Mouse (Mus musculus): Measurements from ENCODE around the gene Olfr65. TPM values are rescaled to one million over a fixed set of nuclear protein-coding genes. Genes with fewer than 3 reads are reported as not detected.

The Olfr65 gene
- 0.05 TPM in 1 of 2 replicates, not detected in the other for polyA plus RNA-seq (2015; fragmentation: Nextera tagmentation; extraction: Ambion mirVana)

DNA sequence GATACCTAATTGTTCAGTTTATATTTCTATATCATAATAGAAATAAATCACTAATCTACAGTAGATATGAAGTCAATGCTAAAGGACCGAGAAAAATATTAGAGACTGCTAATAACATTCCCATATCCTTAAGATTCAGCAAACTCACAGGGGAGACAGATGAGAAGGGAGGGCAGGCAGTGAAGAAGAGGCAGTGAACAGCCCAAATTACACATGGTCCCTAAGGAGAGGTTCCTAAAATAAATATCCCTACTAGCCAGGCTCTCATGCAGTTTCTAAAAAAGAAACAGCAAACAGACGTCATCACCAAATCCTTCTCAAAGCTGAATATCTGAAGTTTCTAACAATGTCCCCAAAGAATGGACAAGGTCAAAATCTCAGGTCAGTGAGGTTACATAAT, at the start of gene Olfr65:
TSS of gene Olfr65 (plus strand) at position 301 of the 400 bp plus-strand sequence.
- H3K4me1 ChIP-seq (ENCODE audit: insufficient read depth, low read depth, low read length) = no peaks in the 10 kb centered on the region
- TF ChIP-seq EP300 (IDR thresholded peaks at IDR 0.05) = no peak
- no peak for TF ChIP-seq CTCF (IDR thresholded peaks at IDR 0.05)
- H3K4me2 ChIP-seq (replicated peaks; ENCODE audit: low read depth, low read length) = no peak within 1 kb of the TSS
- H3K27me3 ChIP-seq (replicated peaks; ENCODE audit: insufficient read depth, low read length) = no peaks in the 10 kb centered on the region
- 59% methylated on average over 2 of the region's 2 CpGs for WGBS
- no peaks in the 10 kb centered on the region for H3K9me3 ChIP-seq (ENCODE audit: low read length)
- H3K9ac ChIP-seq (replicated peaks; ENCODE audit: low read depth) = no peak within 1 kb of the TSS
- ATAC-seq (no peak), DNase-seq (ENCODE audit: low spot score) (no peak)
- H3K36me3 ChIP-seq (ENCODE audit: insufficient read depth, low read length) = no peaks in the 10 kb centered on the region
- H3K27ac ChIP-seq (ENCODE audit: low read length) = no peak within 1 kb of the TSS
- no peak within 1 kb of the TSS for H3K4me3 ChIP-seq (ENCODE audit: low read depth, low read length)

GRCm38 (mm10) chr7:103854669-103855068, 48.6 kb upstream of the Olfr65 start:
- no peak for ATAC-seq
- no peak overlapping the region for H3K4me2 ChIP-seq (replicated peaks; ENCODE audit: low read depth, low read length)
- H3K27ac ChIP-seq (ENCODE audit: low read length) = no peak overlapping the region

GRCm38 (mm10) chr7:103859076-103859475, 44.2 kb upstream of the Olfr65 start:
- DNase-seq (ENCODE audit: low spot score) (no peak), ATAC-seq (0 out of 2 replicates have a peak, but pooled peaks have one; percentile 43)
- Histone ChIP-seq H3K4me1 (ENCODE audit: insufficient read depth, low read depth, low read length) (no peaks in the 10 kb centered on the region), H3K4me2 (replicated peaks; ENCODE audit: low read depth, low read length) (no peak overlapping the region), H3K4me3 (ENCODE audit: low read depth, low read length) (no peak overlapping the region), H3K9me3 (ENCODE audit: low read length) (no peaks in the 10 kb centered on the region), H3K36me3 (ENCODE audit: insufficient read depth, low read length) (no peaks in the 10 kb centered on the region), H3K27me3 (replicated peaks; ENCODE audit: insufficient read depth, low read length) (no peaks in the 10 kb centered on the region), H3K27ac (ENCODE audit: low read length) (no peak overlapping the region), H3K9ac (replicated peaks; ENCODE audit: low read depth) (no peak overlapping the region)
- TF ChIP-seq CTCF (IDR thresholded peaks at IDR 0.05) (no peak), EP300 (IDR thresholded peaks at IDR 0.05) (no peak)
- 33% methylated on average over 2 of the region's 2 CpGs for WGBS

More at GRCm38 (mm10) chr7:103854669-103855068, 48.6 kb upstream of the Olfr65 start:
- Histone ChIP-seq H3K9ac (replicated peaks; ENCODE audit: low read depth) (no peak overlapping the region), H3K4me1 (ENCODE audit: insufficient read depth, low read depth, low read length) (no peaks in the 10 kb centered on the region), H3K27me3 (replicated peaks; ENCODE audit: insufficient read depth, low read length) (no peaks in the 10 kb centered on the region), H3K36me3 (ENCODE audit: insufficient read depth, low read length) (no peaks in the 10 kb centered on the region), H3K4me3 (ENCODE audit: low read depth, low read length) (no peak overlapping the region), H3K9me3 (ENCODE audit: low read length) (no peaks in the 10 kb centered on the region)
- DNase-seq (ENCODE audit: low spot score) = no peak
- TF ChIP-seq EP300 (IDR thresholded peaks at IDR 0.05) (no peak), CTCF (IDR thresholded peaks at IDR 0.05) (no peak)
- WGBS = 42% methylated on average over 1 of the region's 1 CpGs

DNA sequence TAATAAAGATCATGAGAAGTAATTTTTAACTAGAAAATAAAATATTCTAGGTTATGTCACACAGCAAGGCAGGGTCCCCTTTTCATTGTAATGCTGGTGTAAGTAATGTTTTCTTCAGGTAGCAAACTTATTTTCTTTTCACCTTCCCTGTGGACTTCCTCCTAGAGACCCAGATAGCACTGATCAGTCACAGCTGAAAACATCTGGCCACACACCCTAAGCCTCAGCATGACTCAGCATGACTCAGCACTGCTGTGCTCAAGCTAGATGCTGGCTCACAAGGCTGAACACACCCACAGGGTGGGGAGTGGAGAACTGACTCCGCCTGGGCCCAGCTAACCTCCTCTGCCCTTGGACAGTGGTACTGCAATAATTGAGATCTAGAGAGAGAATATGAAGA, 42.4 kb upstream of the Olfr65 start:
- Histone ChIP-seq H3K4me1 (ENCODE audit: insufficient read depth, low read depth, low read length) (no peaks in the 10 kb centered on the region), H3K9me3 (ENCODE audit: low read length) (no peaks in the 10 kb centered on the region), H3K27ac (ENCODE audit: low read length) (no peak overlapping the region), H3K27me3 (replicated peaks; ENCODE audit: insufficient read depth, low read length) (no peaks in the 10 kb centered on the region), H3K4me3 (ENCODE audit: low read depth, low read length) (no peak overlapping the region), H3K9ac (replicated peaks; ENCODE audit: low read depth) (no peak overlapping the region), H3K36me3 (ENCODE audit: insufficient read depth, low read length) (no peaks in the 10 kb centered on the region), H3K4me2 (replicated peaks; ENCODE audit: low read depth, low read length) (no peak overlapping the region)
- WGBS = 34% methylated on average over 1 of the region's 1 CpGs
- DNase-seq (ENCODE audit: low spot score) = peak; percentile 22
- ATAC-seq = peak; percentile 80
- no peak for TF ChIP-seq EP300 (IDR thresholded peaks at IDR 0.05)
- TF ChIP-seq CTCF (IDR thresholded peaks at IDR 0.05) = no peak

DNA sequence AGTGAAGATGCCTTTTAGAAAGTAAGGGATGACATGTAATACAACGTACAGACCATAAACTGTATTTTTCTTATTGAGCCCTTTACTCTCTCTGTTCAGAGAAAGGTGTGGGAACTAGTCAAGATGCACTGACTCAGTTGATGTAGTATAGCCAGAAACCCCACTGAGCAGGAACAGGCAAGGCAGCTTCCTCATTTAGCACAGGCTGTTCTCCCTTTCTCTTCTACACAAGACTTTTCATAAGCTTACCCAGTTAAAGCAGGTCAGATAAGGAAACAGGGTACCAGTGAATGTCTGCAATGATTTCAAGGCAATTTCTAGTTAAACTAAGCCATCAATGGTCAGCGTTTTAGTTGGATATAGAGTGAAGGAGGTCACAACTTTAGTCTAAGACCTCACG, 41.8 kb upstream of the Olfr65 start:
- no peak overlapping the region for H3K4me3 ChIP-seq (ENCODE audit: low read depth, low read length)
- H3K9me3 ChIP-seq (ENCODE audit: low read length) = no peaks in the 10 kb centered on the region
- no peaks in the 10 kb centered on the region for H3K4me1 ChIP-seq (ENCODE audit: insufficient read depth, low read depth, low read length)
- no peak overlapping the region for H3K9ac ChIP-seq (replicated peaks; ENCODE audit: low read depth)
- no peak for DNase-seq (ENCODE audit: low spot score)
- no peak overlapping the region for H3K27ac ChIP-seq (ENCODE audit: low read length)
- no peak for TF ChIP-seq EP300 (IDR thresholded peaks at IDR 0.05)
- TF ChIP-seq CTCF (IDR thresholded peaks at IDR 0.05) = no peak
- H3K4me2 ChIP-seq (replicated peaks; ENCODE audit: low read depth, low read length) = no peak overlapping the region
- H3K36me3 ChIP-seq (ENCODE audit: insufficient read depth, low read length) = no peaks in the 10 kb centered on the region
- H3K27me3 ChIP-seq (replicated peaks; ENCODE audit: insufficient read depth, low read length) = no peaks in the 10 kb centered on the region
- no peak for ATAC-seq
- 65% methylated on average over 3 of the region's 3 CpGs for WGBS

- H3K4me1 ChIP-seq (ENCODE audit: insufficient read depth, low read depth, low read length) = no peaks in the 10 kb centered on the region
- DNase-seq (ENCODE audit: low spot score) (no peak), ATAC-seq (no peak)
- H3K36me3 ChIP-seq (ENCODE audit: insufficient read depth, low read length) = no peaks in the 10 kb centered on the region
- no peaks in the 10 kb centered on the region for H3K27me3 ChIP-seq (replicated peaks; ENCODE audit: insufficient read depth, low read length)
- no peak overlapping the region for H3K27ac ChIP-seq (ENCODE audit: low read length)
- H3K9ac ChIP-seq (replicated peaks; ENCODE audit: low read depth) = no peak overlapping the region
- H3K4me3 ChIP-seq (ENCODE audit: low read depth, low read length) = no peak overlapping the region
- no peak overlapping the region for H3K4me2 ChIP-seq (replicated peaks; ENCODE audit: low read depth, low read length)
- no peaks in the 10 kb centered on the region for H3K9me3 ChIP-seq (ENCODE audit: low read length)
- TF ChIP-seq EP300 (IDR thresholded peaks at IDR 0.05) (no peak), CTCF (IDR thresholded peaks at IDR 0.05) (no peak)
Observed at GRCm38 (mm10) chr7:103865716-103866115, 37.6 kb upstream of the Olfr65 start.

GRCm38 (mm10) chr7:103870667-103871066, 32.6 kb upstream of the Olfr65 start:
- Histone ChIP-seq H3K4me3 (ENCODE audit: low read depth, low read length) (no peak overlapping the region), H3K27ac (ENCODE audit: low read length) (no peak overlapping the region), H3K9me3 (ENCODE audit: low read length) (no peaks in the 10 kb centered on the region), H3K36me3 (ENCODE audit: insufficient read depth, low read length) (no peaks in the 10 kb centered on the region), H3K9ac (replicated peaks; ENCODE audit: low read depth) (no peak overlapping the region), H3K4me1 (ENCODE audit: insufficient read depth, low read depth, low read length) (no peaks in the 10 kb centered on the region), H3K27me3 (replicated peaks; ENCODE audit: insufficient read depth, low read length) (no peaks in the 10 kb centered on the region), H3K4me2 (replicated peaks; ENCODE audit: low read depth, low read length) (no peak overlapping the region)
- TF ChIP-seq EP300 (IDR thresholded peaks at IDR 0.05) (no peak), CTCF (IDR thresholded peaks at IDR 0.05) (no peak)
- ATAC-seq (no peak; the same call in 1 of the 2 replicates), DNase-seq (ENCODE audit: low spot score) (no peak)

Data from lung, postnatal 0 days (tissue).